Mouse (Mus musculus) kidney, adult 11 months (tissue): ENCODE measurements at regions not wholly inside any gene's neighbourhood (a gene's known extent, or its start where the extent isn't known, plus 50 kb on each side); places are given as distances from the start of the nearest gene placed in this dataset.

Source experiments
- DNase-seq: peaks from one replicate; pipeline ENCODE4 v3.0.0; 2022

GRCm38 (mm10) chr7:83486156-83486750, 98.5 kb upstream of the Tmc3 start:
- no peak for DNase-seq

GRCm38 (mm10) chr7:83489790-83490189, 94.9 kb upstream of the Tmc3 start:
- DNase-seq: no peak

DNA sequence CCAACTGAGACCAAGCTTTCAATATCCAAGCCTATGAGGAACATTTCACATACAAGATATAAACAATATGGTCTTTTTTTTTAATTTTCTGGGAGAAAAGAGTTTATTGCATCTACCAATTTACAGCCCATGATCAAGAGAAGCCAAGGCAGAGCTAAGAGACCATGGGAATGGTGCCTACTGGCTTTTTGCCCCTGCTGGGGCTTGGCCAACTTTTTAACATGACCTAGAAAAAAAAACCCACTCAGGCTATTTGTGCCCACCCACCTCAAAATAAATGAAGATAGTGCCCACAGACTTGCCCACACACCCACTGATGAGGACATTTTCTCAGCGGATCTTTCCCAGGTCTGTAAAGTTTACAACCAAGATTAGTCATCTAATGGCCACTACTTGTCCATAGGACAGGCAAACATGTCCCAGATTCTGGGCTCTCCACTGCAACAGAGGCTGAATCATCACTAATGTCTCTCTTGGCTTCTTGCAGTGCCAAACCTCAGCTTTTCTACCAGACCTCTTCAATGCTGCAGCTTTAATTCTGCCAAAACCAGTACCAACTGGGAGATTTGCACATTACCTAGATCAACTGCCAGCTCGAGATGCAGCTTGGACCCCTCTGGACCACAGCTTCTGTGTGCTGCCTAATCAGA, 79.6 kb upstream of the Tmc3 start:
- DNase-seq: no peak

DNA sequence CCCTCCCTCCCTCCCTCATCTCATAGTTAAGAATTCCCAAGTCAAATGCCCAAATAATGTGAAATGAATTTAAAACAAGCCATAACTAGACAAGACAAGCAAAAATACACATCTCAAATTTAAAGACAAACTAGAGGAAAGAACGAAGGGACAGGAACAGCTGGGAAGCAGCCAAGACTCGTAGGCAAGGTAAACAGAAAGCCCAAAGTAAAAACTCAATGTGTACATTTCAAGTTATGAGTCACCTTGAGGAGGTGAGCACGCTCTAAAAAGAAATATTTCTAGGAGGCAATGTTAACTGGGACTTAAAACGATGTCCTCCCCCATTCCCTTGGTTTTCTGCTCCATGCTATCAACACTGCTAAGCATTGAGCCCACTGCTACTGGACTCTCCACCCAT, 68.4 kb upstream of the Tmc3 start:
- DNase-seq: no peak

- no peak for DNase-seq
Observed at GRCm38 (mm10) chr7:83521511-83521910, 63.2 kb upstream of the Tmc3 start.
